Mouse (Mus musculus): Measurements from ENCODE around the gene Dynll1.

DNA sequence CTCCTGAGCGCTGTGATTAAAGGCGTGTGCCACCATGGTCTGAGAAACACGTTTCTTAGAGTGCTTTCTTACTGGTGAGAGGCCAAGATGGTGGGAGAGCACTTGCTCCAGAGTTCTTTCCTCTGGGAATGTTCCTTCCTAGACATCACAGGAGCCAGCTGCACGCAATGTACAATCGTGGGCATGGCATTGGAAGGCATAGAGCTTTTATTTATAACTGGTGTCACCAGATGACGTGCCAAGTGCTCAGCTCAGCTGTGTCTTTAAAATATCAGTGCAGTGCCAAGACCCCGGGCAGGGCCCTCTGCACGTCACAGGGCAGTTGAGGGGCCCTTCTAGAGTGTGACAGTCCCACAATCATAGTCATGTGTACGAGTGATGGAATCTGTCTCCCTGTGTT lies 30.2 kb upstream of the Dynll1 start:
- TF ChIP-seq MXI1 (IDR thresholded peaks at IDR 0.05; ENCODE audit: low read depth, low read length) = no peak
- no peak for TF ChIP-seq UBTF (IDR thresholded peaks at IDR 0.05; ENCODE audit: borderline replicate concordance, insufficient read depth, low read depth, low read length)
- no peak for TF ChIP-seq GATA1 (IDR thresholded peaks at IDR 0.05; ENCODE audit: low read depth, low read length)
- TF ChIP-seq ETS1 (IDR thresholded peaks at IDR 0.05; ENCODE audit: low read depth, low read length) = no peak
- TF ChIP-seq ZMIZ1 (IDR thresholded peaks at IDR 0.05; ENCODE audit: low read depth, low read length) = no peak
- no peak for TF ChIP-seq NRF1 (IDR thresholded peaks at IDR 0.05; ENCODE audit: insufficient read depth, low read depth, low read length, poor library complexity, severe bottlenecking)
- TF ChIP-seq CTCF (IDR thresholded peaks at IDR 0.05 in 2 of 3, conservative IDR thresholded peaks at IDR 0.05 in 1 of 3; ENCODE audit: control insufficient read depth in 1 of 3, insufficient read depth in 1 of 3, low read depth in 2 of 3, low read length in 3 of 3, poor library complexity in 1 of 3, severe bottlenecking in 1 of 3) = no peak

Data from MEL (cell line).